Mouse (Mus musculus): ENCODE results near the gene Wnt16. TPM values are rescaled to one million over a fixed set of nuclear protein-coding genes. Genes with fewer than 3 reads are reported as not detected.
"Not testable (repeated sequence)": the region's sequence is repeated elsewhere in the genome, so short reads cannot be mapped to it uniquely, and the experiment has no call there.

The Wnt16 gene
- total RNA-seq (2015): not detected in 2 replicates
- total RNA-seq (2017): not detected in 2 replicates

- no peak for ATAC-seq (ENCODE audit: poor library complexity, severe bottlenecking)
Observed at GRCm38 (mm10) chr6:22288004-22288736, at the start of gene Wnt16. TSS of gene Wnt16 (plus strand) at chr6:22288227.

- ATAC-seq (ENCODE audit: poor library complexity, severe bottlenecking): no peak
Observed at GRCm38 (mm10) chr6:22243321-22243720, 44.7 kb upstream of the Wnt16 start.

GRCm38 (mm10) chr6:22246696-22247095 lies 41.3 kb upstream of the Wnt16 start:
- ATAC-seq (ENCODE audit: poor library complexity, severe bottlenecking): no peak

- no peak for ATAC-seq (ENCODE audit: poor library complexity, severe bottlenecking)
Observed at GRCm38 (mm10) chr6:22258784-22259183, 29.2 kb upstream of the Wnt16 start.

GRCm38 (mm10) chr6:22262519-22262918 lies 25.5 kb upstream of the Wnt16 start:
- no peak for ATAC-seq (ENCODE audit: poor library complexity, severe bottlenecking)

GRCm38 (mm10) chr6:22264094-22264493 lies 23.9 kb upstream of the Wnt16 start:
- ATAC-seq (ENCODE audit: poor library complexity, severe bottlenecking): not testable (repeated sequence)

- no peak for ATAC-seq (ENCODE audit: poor library complexity, severe bottlenecking)
Observed at GRCm38 (mm10) chr6:22266018-22266417, 22.0 kb upstream of the Wnt16 start.

GRCm38 (mm10) chr6:22267807-22268667 lies 20.0 kb upstream of the Wnt16 start:
- ATAC-seq (ENCODE audit: poor library complexity, severe bottlenecking): no peak

- no peak for ATAC-seq (ENCODE audit: poor library complexity, severe bottlenecking)
Observed at GRCm38 (mm10) chr6:22268677-22269076, 19.4 kb upstream of the Wnt16 start.

GRCm38 (mm10) chr6:22269840-22270521 lies 18.0 kb upstream of the Wnt16 start:
- ATAC-seq (ENCODE audit: poor library complexity, severe bottlenecking): 0 out of 2 replicates have a peak, but pooled peaks have one; percentile 35

- no peak for ATAC-seq (ENCODE audit: poor library complexity, severe bottlenecking)
Observed at GRCm38 (mm10) chr6:22277941-22278340, 10.1 kb upstream of the Wnt16 start.

GRCm38 (mm10) chr6:22280217-22280861 lies 7.7 kb upstream of the Wnt16 start:
- ATAC-seq (ENCODE audit: poor library complexity, severe bottlenecking): peak; percentile 56

GRCm38 (mm10) chr6:22282405-22282804 lies 5.6 kb upstream of the Wnt16 start:
- no peak for ATAC-seq (ENCODE audit: poor library complexity, severe bottlenecking)

- ATAC-seq (ENCODE audit: poor library complexity, severe bottlenecking): no peak
Observed at GRCm38 (mm10) chr6:22288737-22289460, 872 bp downstream of the Wnt16 start.

- ATAC-seq (ENCODE audit: poor library complexity, severe bottlenecking): no peak
Observed at GRCm38 (mm10) chr6:22289461-22290021, 1.5 kb downstream of the Wnt16 start.

GRCm38 (mm10) chr6:22290790-22291189 lies 2.8 kb downstream of the Wnt16 start:
- no peak for ATAC-seq (ENCODE audit: poor library complexity, severe bottlenecking)

- no peak for ATAC-seq (ENCODE audit: poor library complexity, severe bottlenecking)
Observed at GRCm38 (mm10) chr6:22292056-22292455, 4.0 kb downstream of the Wnt16 start.

GRCm38 (mm10) chr6:22293922-22294321 lies 5.9 kb downstream of the Wnt16 start:
- no peak for ATAC-seq (ENCODE audit: poor library complexity, severe bottlenecking)

- ATAC-seq (ENCODE audit: poor library complexity, severe bottlenecking): no peak
Observed at GRCm38 (mm10) chr6:22297028-22297427, 9.0 kb downstream of the Wnt16 start.

GRCm38 (mm10) chr6:22298059-22298458 lies 10.0 kb downstream of the Wnt16 start:
- ATAC-seq (ENCODE audit: poor library complexity, severe bottlenecking): no peak

Data from megakaryocyte, adult 5-6 weeks (primary cell).